Mouse (Mus musculus): ENCODE measurements at regions not wholly inside any gene's neighbourhood (a gene's known extent, or its start where the extent isn't known, plus 50 kb on each side); places are given as distances from the start of the nearest gene placed in this dataset.
"Not testable (repeated sequence)": the region's sequence is repeated elsewhere in the genome, so short reads cannot be mapped to it uniquely, and the experiment has no call there.

GRCm38 (mm10) chr4:75466880-75467327 lies 188.8 kb upstream of the Dmac1 start:
- DNase-seq (ENCODE audit: low spot score): no peak
- 52% methylated on average over 3 of the region's 3 CpGs for WGBS
- no peak overlapping the region for H3K4me3 ChIP-seq (ENCODE audit: low read depth, low read length)

GRCm38 (mm10) chr4:75463579-75463978 lies 185.5 kb upstream of the Dmac1 start:
- DNase-seq (ENCODE audit: low spot score): no peak
- H3K4me3 ChIP-seq (ENCODE audit: low read depth, low read length): no peak overlapping the region
- no peak overlapping the region for H3K9ac ChIP-seq (replicated peaks; ENCODE audit: low read length)
- WGBS: 93% methylated on average over 5 of the region's 5 CpGs
- no peak for ATAC-seq (replicated peaks; ENCODE audit: insufficient number of reproducible peaks, low FRiP score, low TSS enrichment, low read depth)
- no peak overlapping the region for H3K4me2 ChIP-seq (ENCODE audit: low read depth, low read length)
- H3K27me3 ChIP-seq (ENCODE audit: control insufficient read depth, insufficient read depth, low read length): no peaks in the 10 kb centered on the region
- H3K4me1 ChIP-seq (ENCODE audit: control insufficient read depth, insufficient read depth, low read length): no peaks in the 10 kb centered on the region
- no peak overlapping the region for H3K27ac ChIP-seq (replicated peaks; ENCODE audit: low read depth, low read length)
- H3K9me3 ChIP-seq (replicated peaks; ENCODE audit: control insufficient read depth, low read length): no peaks in the 10 kb centered on the region
- no peaks in the 10 kb centered on the region for H3K36me3 ChIP-seq (replicated peaks; ENCODE audit: control insufficient read depth, insufficient read depth, low read depth, low read length)

More at GRCm38 (mm10) chr4:75466880-75467327, 188.8 kb upstream of the Dmac1 start:
- Histone ChIP-seq H3K9me3 (replicated peaks; ENCODE audit: control insufficient read depth, low read length) (no peaks in the 10 kb centered on the region), H3K27ac (replicated peaks; ENCODE audit: low read depth, low read length) (no peak overlapping the region), H3K4me2 (ENCODE audit: low read depth, low read length) (no peak overlapping the region), H3K4me1 (ENCODE audit: control insufficient read depth, insufficient read depth, low read length) (no peaks in the 10 kb centered on the region), H3K9ac (replicated peaks; ENCODE audit: low read length) (no peak overlapping the region), H3K36me3 (replicated peaks; ENCODE audit: control insufficient read depth, insufficient read depth, low read depth, low read length) (no peaks in the 10 kb centered on the region), H3K27me3 (ENCODE audit: control insufficient read depth, insufficient read depth, low read length) (no peaks in the 10 kb centered on the region)
- ATAC-seq (replicated peaks; ENCODE audit: insufficient number of reproducible peaks, low FRiP score, low TSS enrichment, low read depth): no peak

GRCm38 (mm10) chr4:75449478-75449877 lies 171.4 kb upstream of the Dmac1 start:
- no peak overlapping the region for H3K27ac ChIP-seq (replicated peaks; ENCODE audit: low read depth, low read length)
- ATAC-seq (replicated peaks; ENCODE audit: insufficient number of reproducible peaks, low FRiP score, low TSS enrichment, low read depth) (no peak), DNase-seq (ENCODE audit: low spot score) (no peak)
- H3K9ac ChIP-seq (replicated peaks; ENCODE audit: low read length): no peak overlapping the region
- no peak overlapping the region for H3K4me2 ChIP-seq (ENCODE audit: low read depth, low read length)
- H3K4me3 ChIP-seq (ENCODE audit: low read depth, low read length): no peak overlapping the region
- no peaks in the 10 kb centered on the region for H3K9me3 ChIP-seq (replicated peaks; ENCODE audit: control insufficient read depth, low read length)
- H3K36me3 ChIP-seq (replicated peaks; ENCODE audit: control insufficient read depth, insufficient read depth, low read depth, low read length): no peaks in the 10 kb centered on the region
- no peaks in the 10 kb centered on the region for H3K4me1 ChIP-seq (ENCODE audit: control insufficient read depth, insufficient read depth, low read length)
- no peaks in the 10 kb centered on the region for H3K27me3 ChIP-seq (ENCODE audit: control insufficient read depth, insufficient read depth, low read length)
- 76% methylated on average over 4 of the region's 4 CpGs for WGBS

- H3K4me2 ChIP-seq (ENCODE audit: low read depth, low read length): no peak overlapping the region
- ATAC-seq (replicated peaks; ENCODE audit: insufficient number of reproducible peaks, low FRiP score, low TSS enrichment, low read depth): no peak
- H3K4me1 ChIP-seq (ENCODE audit: control insufficient read depth, insufficient read depth, low read length): no peaks in the 10 kb centered on the region
- no peaks in the 10 kb centered on the region for H3K9me3 ChIP-seq (replicated peaks; ENCODE audit: control insufficient read depth, low read length)
- H3K27ac ChIP-seq (replicated peaks; ENCODE audit: low read depth, low read length): no peak overlapping the region
- no peaks in the 10 kb centered on the region for H3K27me3 ChIP-seq (ENCODE audit: control insufficient read depth, insufficient read depth, low read length)
- no peak for DNase-seq (ENCODE audit: low spot score)
- H3K9ac ChIP-seq (replicated peaks; ENCODE audit: low read length): no peak overlapping the region
- H3K4me3 ChIP-seq (ENCODE audit: low read depth, low read length): no peak overlapping the region
- no peaks in the 10 kb centered on the region for H3K36me3 ChIP-seq (replicated peaks; ENCODE audit: control insufficient read depth, insufficient read depth, low read depth, low read length)
Measured at GRCm38 (mm10) chr4:75423296-75423695, 145.2 kb upstream of the Dmac1 start.

- not testable (repeated sequence) for DNase-seq (ENCODE audit: low spot score); H3K9ac ChIP-seq (replicated peaks; ENCODE audit: low read length); H3K9me3 ChIP-seq (replicated peaks; ENCODE audit: control insufficient read depth, low read length); H3K27ac ChIP-seq (replicated peaks; ENCODE audit: low read depth, low read length); H3K4me3 ChIP-seq (ENCODE audit: low read depth, low read length); H3K4me1 ChIP-seq (ENCODE audit: control insufficient read depth, insufficient read depth, low read length); H3K27me3 ChIP-seq (ENCODE audit: control insufficient read depth, insufficient read depth, low read length); ATAC-seq (replicated peaks; ENCODE audit: insufficient number of reproducible peaks, low FRiP score, low TSS enrichment, low read depth); H3K36me3 ChIP-seq (replicated peaks; ENCODE audit: control insufficient read depth, insufficient read depth, low read depth, low read length); H3K4me2 ChIP-seq (ENCODE audit: low read depth, low read length)
- 90% methylated on average over 3 of the region's 3 CpGs for WGBS
Measured at GRCm38 (mm10) chr4:75400754-75401153, 122.6 kb upstream of the Dmac1 start.

- no peak for ATAC-seq (replicated peaks; ENCODE audit: insufficient number of reproducible peaks, low FRiP score, low TSS enrichment, low read depth)
- no peaks in the 10 kb centered on the region for H3K4me1 ChIP-seq (ENCODE audit: control insufficient read depth, insufficient read depth, low read length)
- H3K27ac ChIP-seq (replicated peaks; ENCODE audit: low read depth, low read length): no peak overlapping the region
- H3K4me2 ChIP-seq (ENCODE audit: low read depth, low read length): no peak overlapping the region
- no peak overlapping the region for H3K9ac ChIP-seq (replicated peaks; ENCODE audit: low read length)
- no peaks in the 10 kb centered on the region for H3K27me3 ChIP-seq (ENCODE audit: control insufficient read depth, insufficient read depth, low read length)
- H3K4me3 ChIP-seq (ENCODE audit: low read depth, low read length): no peak overlapping the region
- no peaks in the 10 kb centered on the region for H3K9me3 ChIP-seq (replicated peaks; ENCODE audit: control insufficient read depth, low read length)
- H3K36me3 ChIP-seq (replicated peaks; ENCODE audit: control insufficient read depth, insufficient read depth, low read depth, low read length): no peaks in the 10 kb centered on the region
- no peak for DNase-seq (ENCODE audit: low spot score)
Measured at GRCm38 (mm10) chr4:75394992-75395391, 116.9 kb upstream of the Dmac1 start.

GRCm38 (mm10) chr4:75394264-75394663 lies 116.2 kb upstream of the Dmac1 start:
- 79% methylated on average over 2 of the region's 2 CpGs for WGBS
- no peaks in the 10 kb centered on the region for H3K9me3 ChIP-seq (replicated peaks; ENCODE audit: control insufficient read depth, low read length)

GRCm38 (mm10) chr4:75386271-75386938 lies 108.3 kb upstream of the Dmac1 start:
- Histone ChIP-seq H3K4me3 (ENCODE audit: low read depth, low read length) (no peak overlapping the region), H3K36me3 (replicated peaks; ENCODE audit: control insufficient read depth, insufficient read depth, low read depth, low read length) (no peaks in the 10 kb centered on the region), H3K27ac (replicated peaks; ENCODE audit: low read depth, low read length) (no peak overlapping the region), H3K4me1 (ENCODE audit: control insufficient read depth, insufficient read depth, low read length) (no peaks in the 10 kb centered on the region), H3K9ac (replicated peaks; ENCODE audit: low read length) (no peak overlapping the region), H3K9me3 (replicated peaks; ENCODE audit: control insufficient read depth, low read length) (no peaks in the 10 kb centered on the region), H3K27me3 (ENCODE audit: control insufficient read depth, insufficient read depth, low read length) (no peaks in the 10 kb centered on the region), H3K4me2 (ENCODE audit: low read depth, low read length) (no peak overlapping the region)
- DNase-seq (ENCODE audit: low spot score) (peak; percentile 25), ATAC-seq (replicated peaks; ENCODE audit: insufficient number of reproducible peaks, low FRiP score, low TSS enrichment, low read depth) (no peak)
- WGBS: 28% methylated on average over 3 of the region's 3 CpGs

More at GRCm38 (mm10) chr4:75394264-75394663, 116.2 kb upstream of the Dmac1 start:
- ATAC-seq (replicated peaks; ENCODE audit: insufficient number of reproducible peaks, low FRiP score, low TSS enrichment, low read depth) (no peak), DNase-seq (ENCODE audit: low spot score) (no peak)
- Histone ChIP-seq H3K4me3 (ENCODE audit: low read depth, low read length) (no peak overlapping the region), H3K4me2 (ENCODE audit: low read depth, low read length) (no peak overlapping the region), H3K27ac (replicated peaks; ENCODE audit: low read depth, low read length) (no peak overlapping the region), H3K36me3 (replicated peaks; ENCODE audit: control insufficient read depth, insufficient read depth, low read depth, low read length) (no peaks in the 10 kb centered on the region), H3K9ac (replicated peaks; ENCODE audit: low read length) (no peak overlapping the region), H3K27me3 (ENCODE audit: control insufficient read depth, insufficient read depth, low read length) (no peaks in the 10 kb centered on the region), H3K4me1 (ENCODE audit: control insufficient read depth, insufficient read depth, low read length) (no peaks in the 10 kb centered on the region)
